Mouse (Mus musculus) testis, adult 2 months (tissue): ENCODE measurements around the gene Gm10775. TPM values are rescaled to one million over a fixed set of nuclear protein-coding genes. Genes with fewer than 3 reads are reported as not detected.

Source experiments
- H3K27ac ChIP-seq: fragments of 200-500 bp; 2 replicates; pipeline ENCODE4 v1.5.1; 2012; ENCODE audit warnings: low read depth, low read length; ENCODE audit not compliant: control insufficient read depth, insufficient read depth
- H3K27me3 ChIP-seq: fragments of 200-500 bp; 2 replicates; pipeline ENCODE4 v1.6.1; 2012; ENCODE audit warnings: mild to moderate bottlenecking, low read length, moderate library complexity; ENCODE audit not compliant: control insufficient read depth, insufficient read depth
- H3K36me3 ChIP-seq: fragments of 200-500 bp; 2 replicates; pipeline ENCODE4 v1.6.1; 2012; ENCODE audit warnings: mild to moderate bottlenecking, low read length; ENCODE audit not compliant: control insufficient read depth, insufficient read depth
- H3K4me1 ChIP-seq: fragments of 200-500 bp; 2 replicates; pipeline ENCODE4 v1.6.1; 2012; ENCODE audit warnings: low read length; ENCODE audit not compliant: control insufficient read depth, insufficient read depth
- H3K4me3 ChIP-seq: fragments of 200-500 bp; 2 replicates; pipeline ENCODE4 v1.5.1; 2012; ENCODE audit warnings: low read depth, mild to moderate bottlenecking, low read length, moderate library complexity, mixed read lengths; ENCODE audit not compliant: control insufficient read depth
- CTCF ChIP-seq: fragments of 200-500 bp; IDR thresholded peaks from 2 replicates; pipeline ENCODE4 v1.5.1; 2012; ENCODE audit warnings: low read depth, mild to moderate bottlenecking, inconsistent platforms, low read length, moderate library complexity; ENCODE audit not compliant: control insufficient read depth, insufficient read depth, insufficient replicate concordance
- POLR2A ChIP-seq: fragments of 200-500 bp; IDR thresholded peaks from 2 replicates; pipeline ENCODE4 v1.6.1; 2012; ENCODE audit warnings: low read depth, mild to moderate bottlenecking, inconsistent platforms, low read length, moderate library complexity; ENCODE audit not compliant: control insufficient read depth
- polyA plus RNA-seq: library from polyadenylated mRNA; depleted of rRNA; stranded (reverse); fragments of >200 nt; gene quantifications from 2 replicates; pipeline ENCODE4 v1.2.3, GENCODE M21; 2012

The Gm10775 gene
- polyA plus RNA-seq, 1 experiment, result 1.8 TPM

DNA sequence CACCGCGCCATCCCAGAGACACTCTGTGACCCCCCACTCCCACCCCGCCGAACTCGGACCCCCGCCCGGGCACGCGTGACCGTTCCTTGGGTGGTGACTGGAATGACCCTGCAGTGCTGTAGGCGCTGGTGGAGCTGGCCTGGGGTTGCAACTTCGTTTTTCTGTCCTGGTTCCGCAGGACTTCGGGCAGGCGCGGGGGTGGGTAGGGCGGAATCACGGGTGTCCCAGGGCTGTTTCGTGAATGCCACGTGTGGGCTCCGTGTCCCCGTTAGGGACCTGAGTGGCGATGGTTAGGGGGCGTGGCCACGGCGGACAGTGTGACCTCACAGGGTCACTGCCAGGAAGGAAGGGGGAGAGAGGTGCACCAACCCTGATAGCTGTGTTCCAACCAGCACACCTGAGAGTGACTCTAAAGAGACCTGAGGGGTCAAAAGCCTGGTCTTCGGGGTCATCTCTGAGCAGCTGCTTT, 17.0 kb upstream of the Gm10775 start:
- TF ChIP-seq POLR2A (peak; percentile 49; the same call in 1 of the 2 replicates), CTCF (no peak)
- Histone ChIP-seq H3K27ac (peak overlapping the region; percentile 97), H3K36me3 (no peaks in the 10 kb centered on the region), H3K4me1 (peaks cover 10% of the 10 kb centered on the region), H3K4me3 (peak overlapping the region; percentile 96), H3K27me3 (no peaks in the 10 kb centered on the region)

DNA sequence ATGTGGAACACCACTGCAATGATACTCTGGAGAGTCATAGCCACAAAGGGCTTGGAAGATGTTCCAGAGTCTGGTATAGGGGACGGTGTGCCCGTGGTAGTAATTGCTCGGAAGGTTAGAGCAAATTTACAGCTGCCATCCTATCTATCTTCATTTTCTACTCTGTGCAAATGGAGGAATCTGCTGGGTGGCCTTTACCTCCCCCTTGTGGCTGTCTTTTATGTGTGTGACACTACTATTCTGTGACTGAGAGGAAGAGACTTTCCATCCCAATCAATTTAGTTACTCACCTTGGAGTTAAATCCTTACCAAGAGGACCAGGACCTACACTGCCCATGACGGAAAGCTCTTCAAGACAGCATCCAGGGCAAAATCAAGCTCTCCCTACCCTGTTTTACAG, 16.1 kb upstream of the Gm10775 start:
- Histone ChIP-seq H3K4me3 (peak overlapping the region; percentile 96), H3K36me3 (no peaks in the 10 kb centered on the region), H3K4me1 (peaks cover 9% of the 10 kb centered on the region), H3K27me3 (no peaks in the 10 kb centered on the region), H3K27ac (peak overlapping the region; percentile 18; the same call in 1 of the 2 replicates)
- TF ChIP-seq POLR2A, result no peak

DNA sequence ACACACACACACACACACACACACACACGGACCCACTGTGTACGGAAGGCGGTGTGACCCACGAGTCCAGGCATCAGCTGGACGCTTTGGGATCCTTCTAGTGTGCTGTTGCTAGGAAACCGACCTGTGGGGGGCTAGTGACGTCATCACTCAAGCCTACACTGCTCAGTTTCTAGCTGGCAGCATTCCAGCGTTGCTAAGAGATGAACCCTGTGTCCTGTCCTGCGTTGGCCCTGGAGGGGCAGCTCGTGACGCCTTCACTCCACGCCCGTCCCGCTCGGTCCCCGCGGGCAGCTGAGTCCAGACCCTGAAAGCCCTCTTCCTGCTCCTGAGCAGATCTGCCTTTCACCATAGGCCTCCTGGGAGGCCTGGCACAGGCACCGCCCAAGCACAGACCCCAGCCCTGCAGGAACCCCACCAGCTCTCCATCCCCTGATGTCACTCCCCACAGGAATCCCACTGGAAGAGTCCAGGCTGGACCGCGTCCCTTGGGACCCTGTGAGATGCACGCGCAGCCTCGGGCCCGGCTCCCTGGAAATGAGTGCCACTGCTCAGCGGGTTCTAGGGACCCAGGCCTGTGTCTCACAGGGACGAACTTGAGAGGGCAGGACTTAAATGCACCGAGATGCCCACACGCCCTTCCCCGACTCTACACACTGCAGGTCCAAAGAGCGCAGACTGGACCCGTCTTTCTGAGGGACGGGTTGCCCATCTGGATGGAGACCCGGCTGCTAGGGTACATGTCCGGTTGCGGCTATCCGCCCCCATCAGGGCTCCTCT, 974 bp upstream of the Gm10775 start:
- TF ChIP-seq CTCF (no peak), POLR2A (peak; percentile 30; the same call in 1 of the 2 replicates)
- H3K36me3 ChIP-seq, result no peaks in the 10 kb centered on the region
- H3K4me1 ChIP-seq, result peaks cover 15% of the 10 kb centered on the region
- H3K27ac ChIP-seq, result no peak overlapping the region
- H3K4me3 ChIP-seq, result peak overlapping the region; percentile 78
- no peaks in the 10 kb centered on the region for H3K27me3 ChIP-seq

DNA sequence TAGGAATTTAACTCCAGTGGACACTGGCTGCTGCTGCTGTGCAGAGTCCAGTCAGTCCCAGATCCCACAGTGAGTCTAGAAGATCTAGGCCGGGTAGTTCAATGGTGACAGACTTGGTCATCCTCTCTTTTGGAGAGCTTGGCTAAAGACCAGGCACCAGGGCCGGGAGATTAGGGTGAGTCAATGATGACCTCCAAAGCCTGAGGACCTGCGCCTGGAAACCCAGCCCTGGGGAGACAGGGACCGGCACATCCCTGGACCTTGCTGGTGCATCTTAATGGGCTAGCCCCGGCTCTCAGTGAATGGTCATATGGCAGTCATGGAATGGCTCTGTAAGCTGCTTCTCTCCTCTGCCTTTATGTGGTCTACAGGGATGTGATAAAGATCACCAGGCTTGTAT, 2.7 kb downstream of the Gm10775 start:
- Histone ChIP-seq H3K27me3 (no peaks in the 10 kb centered on the region), H3K4me1 (peaks cover 10% of the 10 kb centered on the region), H3K4me3 (no peak overlapping the region), H3K27ac (no peak overlapping the region), H3K36me3 (no peaks in the 10 kb centered on the region)
- TF ChIP-seq CTCF, result no peak
- TF ChIP-seq POLR2A, result no peak

DNA sequence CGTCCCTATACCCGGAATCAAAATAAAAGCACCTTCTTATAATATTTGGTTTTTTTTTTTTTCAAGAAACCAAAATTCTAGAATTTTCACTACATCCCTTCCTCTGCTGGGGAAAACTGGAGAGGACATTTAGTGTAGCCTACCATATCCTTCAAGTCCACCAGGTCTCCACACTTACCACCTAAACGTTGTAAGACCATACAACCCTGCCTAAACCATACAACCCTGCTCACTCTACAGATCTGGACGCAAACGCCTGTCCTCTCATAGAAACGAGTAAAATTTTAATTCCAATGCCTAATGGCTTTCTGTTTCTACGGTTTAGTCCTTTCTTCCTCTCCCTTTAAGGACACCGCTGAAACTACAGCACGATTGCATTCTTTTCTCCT, 18.6 kb downstream of the Gm10775 start:
- peak overlapping the region; percentile 92 for H3K4me3 ChIP-seq
- H3K27ac ChIP-seq, result peak overlapping the region; percentile 91
- H3K4me1 ChIP-seq, result peaks cover 4% of the 10 kb centered on the region; the same call in 1 of the 2 replicates
- H3K36me3 ChIP-seq, result no peaks in the 10 kb centered on the region
- no peaks in the 10 kb centered on the region for H3K27me3 ChIP-seq
- TF ChIP-seq CTCF (no peak), POLR2A (no peak)

- Histone ChIP-seq H3K27ac (peak within 1 kb of the TSS; percentile 91), H3K27me3 (no peaks in the 10 kb centered on the region), H3K4me3 (peak within 1 kb of the TSS; percentile 92), H3K36me3 (no peaks in the 10 kb centered on the region), H3K4me1 (peaks cover 4% of the 10 kb centered on the region; the same call in 1 of the 2 replicates)
- TF ChIP-seq POLR2A, result peak; percentile 78
- no peak for TF ChIP-seq CTCF
Observed at GRCm38 (mm10) chr13:65278383-65279341, 19.3 kb downstream of the Gm10775 start, which contains the start of gene Zfp369. Gene Zfp369, plus strand, starts transcription at chr13:65278814.

DNA sequence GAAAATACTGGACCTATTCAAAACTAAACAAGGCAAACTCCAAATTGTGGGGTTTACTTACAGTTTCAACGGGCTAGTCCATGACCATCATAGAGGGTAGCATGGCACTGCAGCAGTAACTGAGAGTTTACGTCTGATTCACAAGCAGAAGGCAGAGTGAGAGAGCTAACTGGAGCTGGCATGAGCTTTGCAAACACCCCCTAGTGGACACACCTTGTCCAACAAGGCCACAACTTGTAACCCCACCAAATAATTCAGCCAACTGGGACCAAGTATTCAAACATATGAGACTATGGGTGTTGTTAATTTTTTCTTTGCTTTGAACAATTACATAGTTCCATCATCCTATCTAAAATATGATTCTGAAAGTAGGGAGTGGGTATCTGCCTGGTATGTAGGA, 27.4 kb downstream of the Gm10775 start:
- H3K27ac ChIP-seq, result no peak overlapping the region
- H3K36me3 ChIP-seq, result no peaks in the 10 kb centered on the region
- TF ChIP-seq CTCF (no peak), POLR2A (no peak)
- no peaks in the 10 kb centered on the region for H3K27me3 ChIP-seq
- H3K4me3 ChIP-seq, result no peak overlapping the region
- no peaks in the 10 kb centered on the region for H3K4me1 ChIP-seq
